Mouse (Mus musculus): ENCODE results near the gene D430042O09Rik.

DNA sequence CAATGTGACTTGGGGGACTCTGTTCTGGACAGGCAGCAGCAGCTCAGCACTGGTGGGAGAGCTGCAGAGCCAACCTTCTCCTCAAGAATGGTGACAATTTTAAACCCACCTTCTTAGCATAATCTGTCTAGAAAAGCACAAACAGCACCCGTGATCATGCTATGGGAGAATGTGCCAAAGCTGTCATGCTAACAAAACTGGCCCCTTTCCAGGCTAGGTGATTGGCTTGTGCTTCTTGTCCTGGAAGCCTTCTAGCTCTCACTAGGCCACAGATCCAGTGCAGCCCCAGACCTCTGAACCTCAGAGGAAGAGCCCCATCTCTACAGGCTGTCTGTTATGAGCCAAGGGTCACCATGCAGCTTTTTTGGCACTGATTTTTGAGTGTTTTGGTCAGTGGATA, 98.9 kb downstream of the D430042O09Rik start:
- TF ChIP-seq POLR2A (IDR thresholded peaks at IDR 0.05; ENCODE audit: low read depth, low read length) (no peak), CTCF (IDR thresholded peaks at IDR 0.05; ENCODE audit: borderline replicate concordance, insufficient read depth, low read length) (no peak)
